Mouse (Mus musculus) lung, adult 2 months (tissue): ENCODE results near the gene Mstn.

Source experiments
- CTCF ChIP-seq: fragments of 200-500 bp; IDR thresholded peaks from 2 replicates; pipeline ENCODE4 v1.5.1; 2011; ENCODE audit warnings: mild to moderate bottlenecking, low read length, control low read depth; ENCODE audit not compliant: insufficient read depth
- POLR2A ChIP-seq: fragments of 200-500 bp; IDR thresholded peaks from 2 replicates; pipeline ENCODE4 v1.6.1; 2011; ENCODE audit warnings: low read depth, mild to moderate bottlenecking, control low read depth, low read length, borderline replicate concordance; ENCODE audit errors: extremely low read depth

DNA sequence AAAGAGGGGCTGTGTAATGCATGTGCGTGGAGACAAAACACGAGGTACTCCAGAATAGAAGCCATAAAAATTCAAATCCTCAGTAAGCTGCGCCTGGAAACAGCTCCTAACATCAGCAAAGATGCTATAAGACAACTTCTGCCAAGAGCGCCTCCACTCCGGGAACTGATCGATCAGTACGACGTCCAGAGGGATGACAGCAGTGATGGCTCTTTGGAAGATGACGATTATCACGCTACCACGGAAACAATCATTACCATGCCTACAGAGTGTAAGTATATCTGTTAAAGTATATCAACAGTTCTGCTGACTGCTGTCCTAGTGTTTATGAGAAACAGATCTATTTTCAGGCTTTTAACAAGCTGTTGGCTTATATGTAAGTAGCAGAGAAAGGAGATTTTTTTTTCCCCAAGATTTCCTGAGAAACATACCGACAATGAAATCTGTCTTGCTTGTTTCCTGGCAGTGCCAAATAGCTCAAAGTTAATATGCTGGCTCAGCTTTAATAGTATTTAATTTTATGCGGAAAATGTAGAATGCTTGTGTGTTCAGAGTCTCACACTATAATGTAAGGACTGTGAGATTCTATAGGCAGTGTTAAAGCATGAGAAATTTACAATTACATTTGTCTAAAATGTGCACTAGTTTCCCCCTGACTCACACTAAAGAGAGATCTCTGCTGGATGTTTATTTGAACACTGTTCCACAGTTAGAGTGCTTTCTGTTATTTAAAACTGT lies 600 bp downstream of the Mstn start:
- TF ChIP-seq CTCF, result no peak
- TF ChIP-seq POLR2A, result no peak
